Mouse (Mus musculus) erythroblast, embryonic 14.5 days (primary cell): ENCODE results near the gene Btbd11. TPM values are rescaled to one million over a fixed set of nuclear protein-coding genes. Genes with fewer than 3 reads are reported as not detected.

Source experiments
- H3K27me3 ChIP-seq: 2 replicates; pipeline ENCODE4 v1.6.1; 2012; ENCODE audit warnings: inconsistent platforms; ENCODE audit not compliant: control insufficient read depth
- H3K36me3 ChIP-seq: 2 replicates; pipeline ENCODE4 v1.6.1; 2012; ENCODE audit warnings: mild to moderate bottlenecking, inconsistent platforms; ENCODE audit not compliant: control insufficient read depth
- H3K4me1 ChIP-seq: 2 replicates; pipeline ENCODE4 v1.6.1; 2012; ENCODE audit warnings: inconsistent platforms; ENCODE audit not compliant: control insufficient read depth
- H3K4me3 ChIP-seq: replicated peaks from 2 replicates; pipeline ENCODE3; 2012; ENCODE audit warnings: moderate library complexity, mild to moderate bottlenecking, inconsistent platforms
- H3K9me3 ChIP-seq: 2 replicates; pipeline ENCODE4 v1.6.1; 2012; ENCODE audit warnings: low read length, inconsistent platforms, mixed read lengths; ENCODE audit not compliant: control insufficient read depth
- GATA1 ChIP-seq: IDR thresholded peaks from 2 replicates; pipeline ENCODE4 v1.6.1; 2012; ENCODE audit warnings: low read length, inconsistent platforms, mixed read lengths
- TAL1 ChIP-seq: IDR thresholded peaks from 3 replicates; pipeline ENCODE4 v1.6.1; 2012; ENCODE audit warnings: low read length, inconsistent platforms, mixed read lengths
- polyA plus RNA-seq: library from polyadenylated mRNA; stranded (reverse); fragments of >175 nt; gene quantifications from 2 replicates; pipeline ENCODE4 v1.2.3, GENCODE M21; 2012

Gene Btbd11
- polyA plus RNA-seq, 1 experiment = not detected

DNA sequence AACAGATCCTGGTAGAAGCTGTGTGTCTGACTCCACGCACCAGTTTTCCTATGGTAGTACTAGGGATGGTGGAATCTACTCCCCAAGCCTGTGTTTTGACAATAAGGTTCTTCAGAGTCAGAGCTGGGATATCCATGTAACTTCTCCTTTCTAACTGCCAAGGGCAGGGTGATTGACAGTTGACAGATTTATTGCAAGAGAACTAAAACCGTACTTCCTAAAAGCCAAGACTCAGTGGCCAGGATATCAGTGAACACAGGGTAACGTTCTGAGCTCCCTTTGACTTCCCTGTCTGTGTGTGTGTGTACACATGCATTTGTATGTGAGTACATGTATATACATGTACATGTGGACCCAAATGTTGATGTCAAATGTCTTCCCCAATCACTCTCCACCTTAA is 201.1 kb downstream of the Btbd11 start:
- TF ChIP-seq TAL1 (no peak), GATA1 (no peak)
- Histone ChIP-seq H3K4me3 (no peak overlapping the region), H3K9me3 (peaks cover 4% of the 10 kb centered on the region; the same call in 1 of the 2 replicates), H3K4me1 (no peaks in the 10 kb centered on the region), H3K36me3 (no peaks in the 10 kb centered on the region), H3K27me3 (no peaks in the 10 kb centered on the region)

DNA sequence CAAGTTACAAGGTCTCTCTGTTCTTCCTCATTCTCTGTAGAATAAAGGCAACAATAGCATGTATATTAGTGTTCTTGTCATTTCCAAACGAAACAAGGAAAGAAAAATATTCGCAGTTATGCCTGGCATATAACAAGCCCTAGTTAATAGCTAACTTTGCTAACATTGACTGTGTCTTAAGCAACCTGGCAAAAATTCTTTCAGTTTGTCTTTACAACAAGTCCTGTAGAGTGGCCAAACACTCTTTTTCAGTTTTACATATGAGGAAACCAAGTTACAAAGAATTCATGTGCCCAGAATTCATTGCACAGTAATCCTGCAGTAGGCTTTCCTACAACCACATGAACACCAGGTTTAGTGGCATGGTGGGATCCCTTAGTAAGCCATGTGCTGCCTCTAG is 203.4 kb downstream of the Btbd11 start:
- Histone ChIP-seq H3K4me1 (no peaks in the 10 kb centered on the region), H3K4me3 (no peak overlapping the region), H3K36me3 (no peaks in the 10 kb centered on the region), H3K9me3 (peaks cover 1% of the 10 kb centered on the region; the same call in 1 of the 2 replicates), H3K27me3 (no peaks in the 10 kb centered on the region)
- TF ChIP-seq GATA1 (no peak), TAL1 (no peak)

DNA sequence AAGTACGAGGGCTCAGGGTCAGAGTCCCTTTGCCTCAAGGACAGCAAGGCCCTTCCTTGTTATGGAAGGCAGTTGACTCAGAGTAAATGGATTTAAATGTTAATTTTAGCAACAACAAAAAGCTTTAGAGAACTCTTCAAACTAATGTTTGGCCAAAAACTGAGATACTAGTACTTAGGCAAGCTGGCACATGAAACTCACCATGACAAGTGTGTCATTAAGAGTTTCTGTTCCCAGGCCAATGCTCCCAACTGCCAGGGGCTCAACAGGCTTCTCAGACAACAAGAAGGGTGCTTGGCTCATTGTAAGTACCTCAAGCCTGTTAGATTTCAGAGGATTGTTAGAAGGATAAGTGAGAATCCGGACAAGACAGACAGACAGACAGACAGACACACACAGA is 204.7 kb downstream of the Btbd11 start:
- Histone ChIP-seq H3K9me3 (no peaks in the 10 kb centered on the region), H3K4me1 (no peaks in the 10 kb centered on the region), H3K36me3 (no peaks in the 10 kb centered on the region), H3K27me3 (no peaks in the 10 kb centered on the region), H3K4me3 (no peak overlapping the region)
- TF ChIP-seq TAL1 = no peak
- TF ChIP-seq GATA1 = no peak

DNA sequence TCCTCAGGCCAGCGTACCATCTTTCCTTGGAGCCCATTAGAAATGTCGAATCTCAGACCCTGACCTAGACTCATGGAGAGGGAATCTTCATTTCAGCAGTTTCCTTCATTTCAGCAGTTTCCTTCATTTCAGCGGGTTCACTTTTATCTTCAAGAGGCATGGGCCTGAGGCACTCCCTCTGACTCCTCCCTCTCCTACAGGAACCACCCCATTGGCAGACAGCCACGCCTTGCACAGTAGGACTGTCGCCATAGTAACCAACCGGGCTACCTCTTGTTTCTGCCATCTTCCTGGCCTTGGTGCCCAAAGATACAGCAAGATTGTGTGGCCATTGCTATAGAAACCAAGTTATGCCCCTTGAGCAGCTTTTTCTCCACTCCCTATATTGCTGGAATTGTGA is 205.4 kb downstream of the Btbd11 start:
- Histone ChIP-seq H3K36me3 (no peaks in the 10 kb centered on the region), H3K9me3 (no peaks in the 10 kb centered on the region), H3K4me3 (no peak overlapping the region), H3K4me1 (no peaks in the 10 kb centered on the region), H3K27me3 (no peaks in the 10 kb centered on the region)
- TF ChIP-seq TAL1 (no peak), GATA1 (no peak)

DNA sequence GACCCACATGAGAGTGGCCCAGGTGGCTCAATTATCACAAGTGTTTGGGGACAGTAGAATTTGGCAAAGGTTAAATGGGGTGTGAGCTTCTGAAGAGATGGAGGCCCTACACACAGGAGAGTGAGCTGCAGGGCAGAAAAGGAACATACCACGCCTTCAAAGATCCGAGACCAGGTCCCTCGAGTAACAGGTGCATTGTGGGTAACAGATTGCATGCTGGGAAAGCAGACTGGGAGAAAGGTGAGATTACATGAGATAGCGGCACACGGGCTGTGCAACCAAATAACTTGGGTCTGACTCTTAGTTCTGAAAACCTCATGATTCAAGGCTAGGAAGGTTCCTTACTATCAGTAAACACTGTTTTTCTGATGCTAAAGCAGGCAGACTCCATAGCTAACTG is 209.7 kb downstream of the Btbd11 start:
- Histone ChIP-seq H3K4me1 (no peaks in the 10 kb centered on the region), H3K9me3 (no peaks in the 10 kb centered on the region), H3K4me3 (no peak overlapping the region), H3K36me3 (no peaks in the 10 kb centered on the region), H3K27me3 (peaks cover 15% of the 10 kb centered on the region)
- no peak for TF ChIP-seq TAL1
- TF ChIP-seq GATA1 = no peak

DNA sequence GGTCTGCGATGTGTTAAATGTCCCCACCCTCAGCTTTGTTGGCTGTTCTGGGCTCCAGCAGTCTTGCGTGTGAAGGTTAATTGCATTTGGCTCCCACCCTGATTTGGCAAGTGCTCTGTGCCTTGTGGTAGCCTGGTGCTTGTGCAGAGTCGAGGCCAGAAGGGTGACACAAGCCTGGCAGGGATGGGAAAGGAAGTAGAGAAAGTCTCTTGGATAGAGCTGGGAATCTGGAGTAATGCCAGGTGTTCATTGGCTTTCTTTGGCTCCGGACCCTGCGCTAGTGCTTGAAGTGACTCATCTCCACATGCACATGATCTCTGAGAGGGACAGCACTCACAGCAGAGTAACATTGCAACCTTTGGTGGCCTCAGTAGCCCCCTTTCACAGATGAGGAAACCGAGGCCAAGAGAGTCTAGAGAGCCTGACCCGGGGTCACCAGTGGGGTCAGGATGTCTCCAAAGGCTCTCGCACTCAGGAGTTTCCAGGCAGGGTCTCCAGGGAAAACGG is 211.5 kb downstream of the Btbd11 start:
- TF ChIP-seq GATA1 (no peak), TAL1 (no peak)
- Histone ChIP-seq H3K27me3 (peaks cover 15% of the 10 kb centered on the region), H3K9me3 (no peaks in the 10 kb centered on the region), H3K4me3 (no peak overlapping the region), H3K4me1 (no peaks in the 10 kb centered on the region), H3K36me3 (no peaks in the 10 kb centered on the region)

DNA sequence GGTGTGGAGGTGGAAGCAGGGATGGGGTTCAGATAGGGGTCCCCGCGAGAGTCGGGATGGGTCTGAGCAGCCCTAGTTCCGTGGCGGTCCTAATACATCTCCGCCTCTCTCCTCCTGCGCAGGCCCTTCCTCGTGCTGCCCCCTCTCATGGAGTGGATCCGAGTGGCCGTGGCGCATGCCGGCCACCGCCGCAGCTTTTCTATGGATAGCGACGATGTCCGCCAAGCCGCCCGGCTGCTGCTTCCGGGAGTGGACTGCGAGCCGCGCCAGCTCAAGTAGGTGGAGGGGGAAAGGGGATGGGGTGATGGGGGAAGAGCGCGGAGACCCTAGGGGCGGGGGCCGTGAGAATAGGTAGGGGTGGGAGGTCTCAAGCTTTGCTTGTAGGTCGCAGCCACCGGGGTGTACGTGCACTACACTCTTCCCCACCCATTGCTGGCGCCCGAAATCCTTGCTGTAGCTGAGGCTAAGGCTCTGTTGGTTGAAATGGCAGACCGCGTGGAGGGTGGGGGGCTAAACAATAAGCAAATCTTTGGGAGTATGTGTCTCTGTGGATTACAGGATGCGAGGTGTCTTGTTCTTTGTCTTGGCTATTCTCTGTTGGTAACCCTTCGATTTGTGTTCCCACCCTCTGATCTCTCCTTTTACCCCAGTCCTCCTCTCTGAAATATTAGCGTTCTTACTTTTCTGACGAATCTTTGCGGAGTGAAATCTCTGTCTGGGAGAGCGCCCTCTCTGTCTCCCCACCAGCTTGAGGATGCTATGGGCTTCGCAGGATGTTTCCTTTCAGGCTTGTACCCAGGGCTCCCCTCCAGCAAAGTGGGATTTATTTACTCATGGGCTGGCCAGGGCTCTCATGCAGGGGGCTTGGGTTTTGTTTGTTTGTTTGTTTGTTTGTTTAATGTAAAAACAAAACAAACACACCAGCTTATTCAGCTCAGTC is 212.3 kb downstream of the Btbd11 start:
- Histone ChIP-seq H3K36me3 (no peaks in the 10 kb centered on the region), H3K4me3 (no peak overlapping the region), H3K9me3 (no peaks in the 10 kb centered on the region), H3K27me3 (peaks cover 15% of the 10 kb centered on the region), H3K4me1 (no peaks in the 10 kb centered on the region)
- TF ChIP-seq GATA1 (no peak), TAL1 (no peak)

DNA sequence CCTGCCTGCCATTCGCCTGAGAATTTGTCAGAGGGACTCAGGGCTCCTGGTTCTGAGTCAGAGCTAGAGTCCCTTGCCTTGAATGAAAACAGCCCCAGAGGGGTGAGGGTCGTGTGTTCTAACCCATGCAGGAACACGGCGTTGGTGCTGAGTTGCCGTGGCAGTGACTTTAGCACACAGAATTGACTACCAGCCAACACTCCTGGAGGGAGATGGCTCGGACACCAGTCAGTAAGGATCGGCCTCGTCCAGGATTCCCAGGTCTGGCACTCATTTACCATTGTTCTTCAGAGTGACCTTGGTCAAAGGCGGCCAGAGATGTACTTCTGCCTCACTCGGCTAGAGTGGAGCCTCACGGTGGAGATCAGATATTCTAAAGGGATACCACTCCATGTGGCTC is 215.9 kb downstream of the Btbd11 start:
- H3K36me3 ChIP-seq = no peaks in the 10 kb centered on the region
- no peak for TF ChIP-seq GATA1
- TF ChIP-seq TAL1 = no peak
- no peaks in the 10 kb centered on the region for H3K4me1 ChIP-seq
- H3K27me3 ChIP-seq = peaks cover 15% of the 10 kb centered on the region
- H3K4me3 ChIP-seq = no peak overlapping the region
- no peaks in the 10 kb centered on the region for H3K9me3 ChIP-seq

DNA sequence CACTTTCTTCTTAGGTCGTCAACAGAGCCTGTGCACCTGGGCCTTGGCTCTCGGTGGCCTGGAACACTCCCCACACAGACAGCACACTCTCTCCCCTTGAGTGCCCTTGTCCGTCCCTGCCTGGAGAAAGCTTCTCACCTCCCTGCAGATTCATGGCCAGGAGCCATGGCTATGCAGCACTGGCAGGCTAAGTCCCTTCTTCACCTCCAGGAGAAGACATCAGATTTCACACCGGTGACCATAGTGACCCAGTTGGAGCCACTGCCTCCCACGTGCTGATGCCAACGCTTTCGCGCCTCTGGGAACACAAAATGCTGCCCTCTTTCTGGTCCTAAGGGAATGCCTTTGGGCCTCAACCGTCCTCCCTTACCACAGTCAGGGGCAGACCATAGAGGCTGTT is 217.9 kb downstream of the Btbd11 start:
- Histone ChIP-seq H3K4me1 (no peaks in the 10 kb centered on the region), H3K36me3 (no peaks in the 10 kb centered on the region), H3K27me3 (no peaks in the 10 kb centered on the region), H3K4me3 (no peak overlapping the region), H3K9me3 (no peaks in the 10 kb centered on the region)
- TF ChIP-seq TAL1 (no peak), GATA1 (no peak)
